Mouse (Mus musculus) forebrain, embryonic 11.5 days (tissue): ENCODE results near the gene Cd302. TPM values are rescaled to one million over a fixed set of nuclear protein-coding genes. Genes with fewer than 3 reads are reported as not detected.

Source experiments
- ATAC-seq: fragments of 200-750 bp; cut with Nextera tagmentation; replicated peaks from 2 replicates; pipeline ENCODE4 v1.8.0; 2017; ENCODE audit warnings: moderate TSS enrichment; ENCODE audit not compliant: low FRiP score
- DNase-seq: peaks from one replicate; pipeline ENCODE4 v3.0.0-alpha.2; 2017; ENCODE audit warnings: low spot score
- H3K27ac ChIP-seq: fragments of 300-500 bp; sonication (generic); 2 replicates; pipeline ENCODE4 v1.5.1; 2014; ENCODE audit warnings: low read depth, low read length
- H3K27me3 ChIP-seq: fragments of 300-500 bp; sonication (generic); 2 replicates; pipeline ENCODE4 v1.6.1; 2014; ENCODE audit warnings: mild to moderate bottlenecking, low read length, mixed read lengths; ENCODE audit not compliant: control insufficient read depth, insufficient read depth
- H3K36me3 ChIP-seq: fragments of 300-500 bp; sonication (generic); 2 replicates; pipeline ENCODE4 v1.6.1; 2014; ENCODE audit warnings: mild to moderate bottlenecking, low read length, moderate library complexity, mixed read lengths; ENCODE audit not compliant: control insufficient read depth, insufficient read depth
- H3K4me1 ChIP-seq: fragments of 300-500 bp; sonication (generic); replicated peaks from 2 replicates; pipeline ENCODE4 v1.6.1; 2014; ENCODE audit warnings: low read length, mixed read lengths; ENCODE audit not compliant: control insufficient read depth, insufficient read depth
- H3K4me2 ChIP-seq: fragments of 300-500 bp; sonication (generic); 2 replicates; pipeline ENCODE4 v1.6.1; 2014; ENCODE audit warnings: low read depth, mild to moderate bottlenecking, low read length, moderate library complexity, mixed read lengths; ENCODE audit not compliant: severe bottlenecking
- H3K4me3 ChIP-seq: fragments of 300-500 bp; sonication (generic); 2 replicates; pipeline ENCODE4 v1.5.1; 2014; ENCODE audit warnings: low read depth, low read length
- H3K9ac ChIP-seq: fragments of 300-500 bp; sonication (generic); 2 replicates; pipeline ENCODE4 v1.6.1; 2014; ENCODE audit warnings: low read length
- H3K9me3 ChIP-seq: fragments of 300-500 bp; sonication (generic); 2 replicates; pipeline ENCODE4 v1.6.1; 2016; ENCODE audit warnings: low read length, mixed read lengths; ENCODE audit not compliant: control insufficient read depth
- WGBS: fragments of 180-500 bp; shearing (Covaris S2); extraction: QIAGEN DNeasy Blood & Tissue Kit; methylation state at CpG from one replicate; pipeline ENCODE4 v1.1.7; 2014; 5-methylcytosine and 5-hydroxymethylcytosine counted together
- polyA plus RNA-seq: library from polyadenylated mRNA; unstranded; fragments of >200 nt; fragmentation: Nextera tagmentation; extraction: Ambion mirVana; gene quantifications from 2 replicates; pipeline ENCODE4 v1.2.1, GENCODE M21; 2014

The Cd302 gene
- polyA plus RNA-seq, 1 experiment from 2014 or later = 11.4 TPM

- no peaks in the 10 kb centered on the region for H3K9me3 ChIP-seq
- no peak overlapping the region for H3K9ac ChIP-seq
- H3K27ac ChIP-seq = no peak overlapping the region
- DNase-seq (no peak), ATAC-seq (no peak)
- WGBS = 80% methylated on average over 4 of the region's 4 CpGs
- no peak overlapping the region for H3K4me3 ChIP-seq
- no peaks in the 10 kb centered on the region for H3K36me3 ChIP-seq
- no peak overlapping the region for H3K4me2 ChIP-seq
- no peaks in the 10 kb centered on the region for H3K27me3 ChIP-seq
- H3K4me1 ChIP-seq = no peaks in the 10 kb centered on the region
Observed at GRCm38 (mm10) chr2:60291381-60291780, 7.1 kb upstream of the Cd302 start.

- no peak overlapping the region for H3K27ac ChIP-seq
- H3K4me3 ChIP-seq = no peak overlapping the region
- no peak for ATAC-seq
- no peak overlapping the region for H3K9ac ChIP-seq
- no peak for DNase-seq
- no peaks in the 10 kb centered on the region for H3K36me3 ChIP-seq
- H3K4me1 ChIP-seq = no peaks in the 10 kb centered on the region
- WGBS = 80% methylated on average over 1 of the region's 1 CpGs
- H3K9me3 ChIP-seq = no peaks in the 10 kb centered on the region
- H3K4me2 ChIP-seq = no peak overlapping the region
- peaks cover 7% of the 10 kb centered on the region; the same call in 1 of the 2 replicates for H3K27me3 ChIP-seq
Observed at GRCm38 (mm10) chr2:60289451-60289850, 5.2 kb upstream of the Cd302 start.

GRCm38 (mm10) chr2:60288606-60289005 lies 4.3 kb upstream of the Cd302 start:
- 81% methylated on average over 4 of the region's 4 CpGs for WGBS
- peaks cover 10% of the 10 kb centered on the region; the same call in 1 of the 2 replicates for H3K27me3 ChIP-seq
- H3K4me1 ChIP-seq = peaks cover 4% of the 10 kb centered on the region; the same call in 1 of the 2 replicates
- H3K4me2 ChIP-seq = no peak overlapping the region
- H3K36me3 ChIP-seq = no peaks in the 10 kb centered on the region
- DNase-seq = no peak
- H3K9ac ChIP-seq = no peak overlapping the region
- H3K4me3 ChIP-seq = no peak overlapping the region
- H3K27ac ChIP-seq = no peak overlapping the region
- no peak for ATAC-seq
- H3K9me3 ChIP-seq = no peaks in the 10 kb centered on the region

GRCm38 (mm10) chr2:60285107-60285617 lies 874 bp upstream of the Cd302 start:
- Histone ChIP-seq H3K27me3 (peaks cover 12% of the 10 kb centered on the region; the same call in 1 of the 2 replicates), H3K36me3 (no peaks in the 10 kb centered on the region), H3K4me1 (peaks cover 4% of the 10 kb centered on the region; the same call in 1 of the 2 replicates), H3K9me3 (no peaks in the 10 kb centered on the region), H3K4me2 (no peak overlapping the region), H3K9ac (no peak overlapping the region), H3K4me3 (no peak overlapping the region), H3K27ac (no peak overlapping the region)
- DNase-seq (no peak), ATAC-seq (no peak)
- 91% methylated on average over 8 of the region's 8 CpGs for WGBS

- H3K27ac ChIP-seq = no peak overlapping the region
- under 1% methylated on average over 42 of the region's 42 CpGs for WGBS
- peak; percentile 76 for ATAC-seq
Observed at GRCm38 (mm10) chr2:60283751-60284466, 379 bp downstream of the Cd302 start.

GRCm38 (mm10) chr2:60283208-60283750 lies 1.0 kb downstream of the Cd302 start:
- no peaks in the 10 kb centered on the region for H3K36me3 ChIP-seq
- no peaks in the 10 kb centered on the region for H3K9me3 ChIP-seq
- peaks cover 12% of the 10 kb centered on the region; the same call in 1 of the 2 replicates for H3K27me3 ChIP-seq
- peak overlapping the region; percentile 39 for H3K9ac ChIP-seq
- no peak for DNase-seq
- ATAC-seq = peak; percentile 24; the same call in 1 of the 2 replicates
- H3K4me3 ChIP-seq = peak overlapping the region; percentile 31
- no peak overlapping the region for H3K27ac ChIP-seq
- WGBS = 9% methylated on average over 9 of the region's 9 CpGs
- peaks cover 4% of the 10 kb centered on the region; the same call in 1 of the 2 replicates for H3K4me1 ChIP-seq
- peak overlapping the region; percentile 63 for H3K4me2 ChIP-seq

More at GRCm38 (mm10) chr2:60283751-60284466, 379 bp downstream of the Cd302 start:
- H3K4me1 ChIP-seq = peaks cover 4% of the 10 kb centered on the region; the same call in 1 of the 2 replicates
- peak overlapping the region; percentile 63 for H3K4me2 ChIP-seq
- peak overlapping the region; percentile 31 for H3K4me3 ChIP-seq
- no peaks in the 10 kb centered on the region for H3K36me3 ChIP-seq
- peak overlapping the region; percentile 39 for H3K9ac ChIP-seq
- peak; percentile 74 for DNase-seq
- H3K9me3 ChIP-seq = no peaks in the 10 kb centered on the region
- H3K27me3 ChIP-seq = peaks cover 12% of the 10 kb centered on the region; the same call in 1 of the 2 replicates

GRCm38 (mm10) chr2:60282625-60283024 lies 1.7 kb downstream of the Cd302 start:
- Histone ChIP-seq H3K4me3 (no peak overlapping the region), H3K27ac (no peak overlapping the region), H3K9ac (no peak overlapping the region), H3K4me2 (no peak overlapping the region), H3K4me1 (peaks cover 4% of the 10 kb centered on the region; the same call in 1 of the 2 replicates), H3K9me3 (no peaks in the 10 kb centered on the region), H3K36me3 (no peaks in the 10 kb centered on the region), H3K27me3 (peaks cover 12% of the 10 kb centered on the region; the same call in 1 of the 2 replicates)
- ATAC-seq (no peak), DNase-seq (no peak)
- 63% methylated on average over 4 of the region's 4 CpGs for WGBS

GRCm38 (mm10) chr2:60278627-60279026 lies 5.7 kb downstream of the Cd302 start:
- H3K9ac ChIP-seq = no peak overlapping the region
- no peak overlapping the region for H3K4me3 ChIP-seq
- 0 out of 2 replicates have a peak, but pooled peaks cover 2% of the 10 kb centered on the region for H3K27me3 ChIP-seq
- ATAC-seq (no peak), DNase-seq (no peak)
- no peaks in the 10 kb centered on the region; the same call in 1 of the 2 replicates for H3K4me1 ChIP-seq
- WGBS = 88% methylated on average over 4 of the region's 4 CpGs
- H3K4me2 ChIP-seq = no peak overlapping the region
- no peak overlapping the region for H3K27ac ChIP-seq
- H3K9me3 ChIP-seq = no peaks in the 10 kb centered on the region
- H3K36me3 ChIP-seq = no peaks in the 10 kb centered on the region
